Mouse (Mus musculus) CD8-positive naive resting alpha-beta T cell, adult 2 months (primary cell): ENCODE data around the gene Phldb3.

Source experiments
- DNase-seq, 2 experiments: peaks; one replicate each; pipeline ENCODE4 v3.0.0; 2022; ENCODE audit warnings: low read depth in 2 of 2, low spot score in 2 of 2

Phldb3 gene

GRCm38 (mm10) chr7:24630116-24630880 is 19.7 kb downstream of the Phldb3 start:
- no peak for DNase-seq

- no peak for DNase-seq
Observed at GRCm38 (mm10) chr7:24636264-24636663, 25.7 kb downstream of the Phldb3 start, which contains the start of gene Lypd3. Gene Lypd3 (plus strand): TSS chr7:24636550.

- no peak for DNase-seq
Observed at GRCm38 (mm10) chr7:24637046-24637445, 26.5 kb downstream of the Phldb3 start.

- DNase-seq = no peak
Observed at GRCm38 (mm10) chr7:24638026-24638856, 27.7 kb downstream of the Phldb3 start.

- DNase-seq = no peak
Observed at GRCm38 (mm10) chr7:24640450-24640849, 29.9 kb downstream of the Phldb3 start.

GRCm38 (mm10) chr7:24642491-24642890 is 31.9 kb downstream of the Phldb3 start:
- peak; percentile 42 to 63 for DNase-seq

- DNase-seq = no peak
Observed at GRCm38 (mm10) chr7:24644492-24644891, 33.9 kb downstream of the Phldb3 start.

- peak; percentile 44 to 48 for DNase-seq
Observed at GRCm38 (mm10) chr7:24644996-24645395, 34.4 kb downstream of the Phldb3 start.

- DNase-seq = peak in 1 of 2 experiments; percentile 21
Observed at GRCm38 (mm10) chr7:24646486-24646885, 35.9 kb downstream of the Phldb3 start.

- peak; percentile 71 to 74 for DNase-seq
Observed at GRCm38 (mm10) chr7:24653681-24654080, 43.1 kb downstream of the Phldb3 start.

GRCm38 (mm10) chr7:24659737-24660357 is 49.3 kb downstream of the Phldb3 start:
- no peak for DNase-seq

- no peak for DNase-seq
Observed at GRCm38 (mm10) chr7:24661118-24661904, 50.7 kb downstream of the Phldb3 start.

- peak; percentile 75 to 83 for DNase-seq
Observed at GRCm38 (mm10) chr7:24662575-24662974, 52.0 kb downstream of the Phldb3 start.

GRCm38 (mm10) chr7:24664301-24664700 is 53.7 kb downstream of the Phldb3 start:
- no peak for DNase-seq

- no peak for DNase-seq
Observed at GRCm38 (mm10) chr7:24664959-24665358, 54.4 kb downstream of the Phldb3 start.

- no peak for DNase-seq
Observed at GRCm38 (mm10) chr7:24671944-24672439, 61.4 kb downstream of the Phldb3 start.

- DNase-seq = no peak
Observed at GRCm38 (mm10) chr7:24676575-24676974, 66.0 kb downstream of the Phldb3 start, which contains the start of gene Tex101. Gene Tex101 (minus strand): TSS chr7:24676675.
